Mouse (Mus musculus) spleen, postnatal 4 days (tissue): ENCODE results near the gene Cobl.
A peak's percentile ranks its signal among the peaks of the same experiment; 100 is the strongest.

Experiments
- DNase-seq, 2 experiments: peaks; one replicate each; pipeline ENCODE4 v3.0.0; 2022; ENCODE audit warnings: low spot score in 2 of 2

The Cobl gene

DNA sequence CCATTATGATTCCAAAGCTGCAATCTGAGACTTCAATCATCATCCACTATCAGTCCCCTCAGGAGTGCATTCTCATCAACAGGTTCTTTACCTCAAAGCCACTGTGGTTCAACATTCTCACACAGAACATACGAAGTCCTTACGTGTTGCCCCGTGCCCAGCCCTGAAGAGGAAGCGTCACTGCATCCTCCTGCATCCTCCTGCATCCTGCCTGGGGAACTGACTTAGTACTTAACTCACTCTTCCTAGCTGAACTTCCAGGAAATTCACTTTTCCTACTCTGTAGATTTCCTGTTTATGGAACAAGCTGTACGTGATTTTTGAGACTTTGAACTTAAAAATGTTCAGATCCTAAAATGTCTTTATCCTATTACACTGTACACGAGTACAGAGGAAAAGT, 153.3 kb downstream of the Cobl start:
- no peak for DNase-seq

DNA sequence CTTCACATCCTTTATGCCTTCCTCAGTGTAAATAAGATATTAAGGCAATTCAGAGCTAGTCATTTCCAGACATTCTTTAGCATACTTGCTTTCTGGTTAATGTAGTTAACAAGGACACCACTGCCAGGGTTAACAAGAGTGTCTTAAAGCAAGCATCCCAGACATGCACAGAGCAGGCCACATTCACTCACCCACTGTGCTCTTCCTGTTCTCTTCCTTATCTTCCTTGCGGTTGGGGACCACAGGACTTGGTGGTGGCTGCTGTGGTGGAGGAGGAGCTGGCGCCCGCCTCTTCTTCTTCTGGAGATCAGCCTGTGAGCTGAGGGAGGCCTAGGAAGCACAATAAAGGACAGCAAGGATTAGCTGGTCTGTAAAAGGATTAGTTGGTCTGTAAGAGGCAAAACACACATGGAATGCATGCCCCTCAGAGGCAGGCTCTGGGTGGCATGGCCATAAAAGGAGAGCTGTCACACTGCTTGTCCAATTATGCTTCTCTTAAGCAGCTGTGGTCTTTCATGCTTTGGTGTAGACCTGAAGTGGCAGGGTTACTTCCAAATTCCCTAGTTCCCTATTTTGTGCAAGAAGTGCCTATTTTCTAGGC, 155.2 kb downstream of the Cobl start:
- DNase-seq = no peak

DNA sequence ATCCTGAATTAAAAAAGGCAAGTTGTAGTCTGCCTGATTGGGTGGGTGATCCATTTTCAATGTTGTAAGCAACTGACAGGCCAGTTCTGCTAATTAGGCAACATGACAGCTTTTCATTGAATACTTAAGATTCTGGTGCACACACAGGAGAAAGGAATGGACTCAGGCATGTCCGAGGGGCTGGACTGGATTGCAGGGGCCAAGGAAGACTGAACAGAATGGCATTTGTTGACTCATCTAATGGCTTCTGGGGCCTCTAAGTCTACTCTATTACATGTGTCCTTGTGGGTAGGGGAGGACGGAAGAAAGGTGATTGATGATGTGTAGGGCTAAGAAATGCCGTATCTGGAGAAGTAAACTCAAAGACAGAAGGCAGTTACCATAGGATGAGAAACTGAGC, 159.9 kb downstream of the Cobl start:
- DNase-seq = no peak

DNA sequence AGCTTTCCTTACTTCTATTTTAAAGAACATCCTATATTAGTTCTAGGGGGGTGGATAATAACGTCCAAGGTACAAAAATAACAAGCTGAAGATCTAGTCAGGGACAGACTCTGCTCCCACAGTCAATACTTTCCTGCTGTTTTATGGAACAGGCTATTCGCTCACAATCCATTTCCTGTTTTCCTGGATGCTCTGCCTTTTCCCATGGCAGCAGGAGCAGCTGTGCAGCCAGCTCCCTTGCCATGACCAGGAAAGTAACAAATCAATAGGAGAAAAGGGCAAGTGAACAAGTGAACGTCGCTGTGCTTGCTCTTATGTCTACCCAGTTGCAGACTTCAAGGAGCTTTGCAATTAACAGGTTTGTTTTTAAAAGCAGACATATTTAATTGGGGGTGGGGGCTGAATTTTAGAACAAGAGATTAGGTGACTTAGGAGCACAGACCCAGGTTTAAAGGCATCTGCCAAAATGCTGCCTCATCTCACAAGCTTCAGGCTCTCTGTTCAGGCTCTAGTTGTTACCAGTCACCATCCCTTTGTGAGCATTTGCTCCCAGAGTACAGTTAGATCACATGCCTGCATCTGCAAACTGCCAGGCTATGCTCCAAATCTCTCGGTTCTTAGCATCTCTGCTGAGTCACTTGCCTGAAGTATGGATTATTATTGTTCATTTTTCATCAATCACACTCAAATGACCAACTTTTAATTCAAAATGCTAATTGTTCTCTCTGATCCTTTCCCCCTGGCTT, 164.9 kb downstream of the Cobl start:
- DNase-seq = no peak

DNA sequence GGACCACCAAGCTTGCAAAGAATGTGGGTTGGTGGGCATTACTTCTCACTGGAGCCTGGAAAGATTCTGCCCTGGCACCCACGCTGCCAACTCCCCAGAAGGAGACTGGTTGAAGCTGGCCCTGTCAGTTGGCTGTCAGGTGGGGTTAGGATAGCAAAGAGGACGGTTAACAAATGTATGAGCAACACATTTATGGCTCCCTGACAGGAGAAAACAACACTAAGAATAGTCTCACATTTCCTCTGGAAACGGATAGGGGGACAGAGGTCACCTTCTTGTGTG, 173.2 kb downstream of the Cobl start:
- no peak for DNase-seq

DNA sequence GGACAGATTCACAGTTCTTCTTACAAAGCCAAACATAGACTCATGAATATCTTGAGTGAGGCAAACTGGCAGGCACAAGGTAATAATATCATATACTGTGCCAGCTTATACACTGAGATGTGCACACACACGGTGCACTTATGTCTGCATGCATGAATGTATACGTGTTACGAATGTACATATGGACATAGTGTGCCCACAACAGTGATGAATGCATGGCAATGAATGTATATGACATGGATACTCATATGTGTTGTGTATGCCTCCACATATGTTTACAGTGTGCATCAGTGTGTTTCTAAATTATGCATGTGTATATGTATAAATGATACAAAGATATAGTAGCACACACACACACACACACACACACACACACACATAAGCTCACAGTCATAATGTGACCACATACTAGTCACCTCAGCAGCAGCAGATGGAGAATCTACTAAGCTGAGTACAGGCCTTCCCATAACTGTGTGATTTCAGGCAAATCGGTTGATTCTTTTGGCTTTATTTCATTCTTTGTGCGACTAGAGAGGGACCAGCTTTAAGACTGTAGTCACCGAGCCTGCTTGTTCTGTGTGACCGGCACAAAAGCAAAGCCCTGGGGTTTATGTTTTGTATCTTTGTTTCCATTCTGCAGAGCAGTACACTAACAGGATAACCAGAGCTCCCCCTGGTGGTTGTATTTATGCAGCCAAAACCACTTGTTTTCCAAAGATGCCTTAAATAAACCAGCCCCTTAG, 173.7 kb downstream of the Cobl start:
- peak; percentile 19 to 71 for DNase-seq

DNA sequence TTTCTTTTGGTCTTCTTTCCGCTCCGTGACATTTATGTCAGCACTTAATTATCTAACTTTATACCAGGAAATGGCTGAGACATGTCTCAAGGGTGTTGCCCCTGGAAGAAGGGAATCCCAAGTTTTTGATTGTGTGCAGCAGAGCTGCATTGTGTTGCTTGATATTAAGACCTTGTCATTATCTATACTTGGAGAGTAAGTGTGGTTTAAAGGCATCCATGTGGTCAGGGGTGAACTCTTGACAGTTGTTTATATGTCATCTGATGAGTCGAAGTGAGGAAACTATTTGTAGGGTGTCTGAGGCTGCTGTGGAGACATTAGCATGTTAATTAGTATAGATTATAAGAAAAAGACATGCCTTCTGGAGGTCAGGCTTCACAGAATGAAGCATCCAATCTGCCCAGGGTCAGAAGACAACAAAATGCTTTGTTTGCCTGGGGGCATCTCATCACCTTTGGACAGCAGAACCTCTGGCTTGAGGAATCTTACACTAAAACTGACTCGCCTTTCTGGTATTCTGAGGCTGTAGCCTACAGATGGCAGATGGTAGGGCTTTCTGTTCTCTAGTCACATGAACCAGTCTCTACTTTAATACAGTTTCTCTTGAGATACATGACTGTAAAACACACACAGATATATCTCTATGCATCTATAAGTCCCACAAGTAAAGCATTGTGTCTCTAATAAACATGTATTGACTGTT, 179.3 kb downstream of the Cobl start:
- no peak for DNase-seq

DNA sequence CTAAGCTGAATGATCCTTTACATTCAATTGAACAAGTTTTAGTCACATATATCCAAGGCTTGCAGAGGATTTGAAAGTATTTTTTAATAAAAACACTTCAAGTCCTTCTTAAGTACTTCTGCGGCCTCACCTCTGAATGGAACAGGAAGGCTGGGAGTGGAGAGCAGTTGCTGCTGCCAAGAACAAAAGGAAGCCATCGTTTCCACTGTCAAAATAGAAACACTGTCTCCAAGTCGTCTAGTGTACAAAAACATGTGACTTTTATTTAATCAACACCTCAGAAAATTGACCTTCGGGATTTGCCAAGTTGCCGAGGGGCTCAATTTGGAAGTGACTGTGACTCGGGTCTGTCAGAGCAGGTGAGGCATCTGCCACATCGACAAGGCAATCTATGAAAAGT, 184.0 kb downstream of the Cobl start:
- no peak for DNase-seq

DNA sequence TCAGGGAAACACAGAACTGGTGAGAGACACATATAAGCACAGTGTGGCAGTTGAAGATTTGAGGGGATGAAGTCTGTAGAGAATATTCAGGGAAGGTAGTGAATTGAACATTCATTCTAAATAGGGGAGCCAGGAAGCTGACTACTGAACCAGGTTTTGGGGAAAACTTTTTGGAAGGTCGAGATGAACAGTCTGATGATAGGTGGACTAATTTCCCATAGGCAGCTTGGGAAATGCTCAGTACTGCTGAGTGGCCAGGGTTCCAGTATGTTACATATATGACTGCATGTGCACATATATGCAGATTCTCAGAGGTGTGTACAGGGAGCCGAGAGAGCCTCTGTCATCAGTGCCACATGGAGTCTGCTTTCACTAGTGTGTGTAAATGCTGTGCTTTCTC, 190.5 kb downstream of the Cobl start:
- no peak for DNase-seq

DNA sequence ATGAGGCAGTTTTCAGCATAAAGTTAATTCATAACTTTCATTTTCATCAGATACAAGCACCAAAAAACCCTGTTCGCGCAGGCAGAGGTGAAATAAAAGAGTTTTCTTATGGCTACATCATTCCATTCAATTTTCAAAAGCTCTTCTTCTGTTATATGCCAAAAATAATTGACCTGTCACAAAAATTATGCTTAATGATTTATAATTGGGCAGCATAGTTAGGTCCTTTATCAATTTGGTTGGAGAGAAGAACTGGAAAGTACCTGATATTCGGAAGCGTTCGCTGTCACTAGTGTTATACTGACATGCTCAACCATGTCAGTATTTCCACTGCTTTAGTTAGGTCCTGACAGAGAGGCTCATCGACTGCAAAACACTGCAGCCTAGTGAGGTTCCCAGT, 191.0 kb downstream of the Cobl start:
- DNase-seq = no peak

DNA sequence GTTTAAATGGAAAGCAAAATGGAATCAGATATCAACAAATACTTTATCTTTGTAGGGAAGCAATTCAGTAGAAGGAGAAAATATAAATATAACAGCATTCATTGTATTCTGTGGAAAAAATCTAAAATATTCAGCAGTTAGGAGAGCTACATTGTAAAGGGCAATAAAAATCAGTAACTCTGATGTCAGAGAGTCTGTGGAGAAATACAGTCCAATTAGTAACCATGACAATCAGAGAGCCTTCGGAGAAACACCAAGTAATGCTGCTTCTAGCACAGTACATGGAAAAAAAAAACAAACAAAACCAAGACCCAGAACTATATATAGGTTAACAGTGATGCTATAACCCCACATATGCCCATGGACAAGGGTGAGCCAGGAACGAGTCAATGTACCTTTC, 206.3 kb downstream of the Cobl start:
- no peak for DNase-seq

DNA sequence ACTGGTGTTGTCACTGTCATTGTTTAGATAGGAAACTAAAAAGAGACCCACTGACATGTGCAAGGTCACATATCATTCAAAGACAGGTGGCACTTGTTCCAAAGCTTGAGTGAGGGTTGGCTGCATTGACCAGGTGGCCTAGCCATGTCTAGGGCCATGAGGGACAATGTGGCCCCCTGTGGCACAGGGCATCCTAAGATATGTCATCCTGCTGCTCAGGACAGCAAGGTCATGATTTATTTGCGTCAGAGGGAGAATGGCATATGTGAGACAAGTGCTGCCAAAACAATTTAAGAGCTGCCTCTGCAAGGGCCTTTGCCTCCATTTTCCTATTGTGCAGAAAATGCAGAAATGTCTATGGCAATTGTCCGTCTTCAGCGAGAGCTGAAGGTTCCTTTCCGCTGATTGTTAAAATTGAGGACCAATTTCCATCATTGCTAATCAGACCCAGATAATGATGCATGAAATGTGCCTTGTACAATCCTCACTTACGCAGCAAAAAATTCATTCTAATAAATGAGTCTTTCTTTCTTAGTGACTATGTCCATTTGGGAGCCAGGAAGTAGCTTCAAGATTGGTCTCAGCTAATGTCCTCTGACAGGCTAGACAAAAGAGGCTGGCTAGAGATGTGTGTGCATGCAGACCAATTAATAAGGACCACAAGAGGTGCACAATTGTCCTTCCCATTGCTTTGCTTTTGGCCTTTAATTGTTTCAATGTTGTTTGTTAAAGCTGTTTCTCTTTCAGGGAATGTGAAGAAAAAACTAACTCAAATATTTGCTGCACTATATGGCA, 207.2 kb downstream of the Cobl start:
- no peak for DNase-seq

DNA sequence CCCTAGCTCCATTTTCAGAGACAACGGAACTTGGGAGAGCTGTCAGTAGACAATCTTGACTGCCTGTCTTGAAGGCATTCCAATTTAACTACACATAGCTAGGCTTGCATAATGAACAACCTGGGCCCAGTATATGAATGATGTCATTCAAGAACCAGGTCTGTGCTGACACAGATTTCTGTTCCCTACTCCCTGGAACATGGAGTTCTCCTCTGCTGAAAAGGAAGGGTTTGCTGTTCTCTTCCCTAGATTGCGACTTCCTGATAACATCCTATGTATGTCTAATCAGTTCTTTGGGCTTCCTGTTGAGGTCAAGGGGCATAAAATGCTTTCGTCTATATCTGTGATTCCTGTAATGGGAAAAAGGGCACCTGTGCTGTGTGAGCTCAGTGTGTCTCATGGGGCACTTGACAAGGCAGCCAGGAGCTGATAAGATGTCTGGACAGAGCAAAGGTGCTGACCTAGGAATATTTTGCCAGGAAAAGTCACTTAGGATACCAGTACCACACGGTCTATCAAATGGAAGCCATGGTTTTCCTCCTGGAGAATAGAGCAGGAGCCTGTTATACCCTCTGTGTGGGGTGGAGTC, 219.3 kb downstream of the Cobl start:
- DNase-seq = no peak

DNA sequence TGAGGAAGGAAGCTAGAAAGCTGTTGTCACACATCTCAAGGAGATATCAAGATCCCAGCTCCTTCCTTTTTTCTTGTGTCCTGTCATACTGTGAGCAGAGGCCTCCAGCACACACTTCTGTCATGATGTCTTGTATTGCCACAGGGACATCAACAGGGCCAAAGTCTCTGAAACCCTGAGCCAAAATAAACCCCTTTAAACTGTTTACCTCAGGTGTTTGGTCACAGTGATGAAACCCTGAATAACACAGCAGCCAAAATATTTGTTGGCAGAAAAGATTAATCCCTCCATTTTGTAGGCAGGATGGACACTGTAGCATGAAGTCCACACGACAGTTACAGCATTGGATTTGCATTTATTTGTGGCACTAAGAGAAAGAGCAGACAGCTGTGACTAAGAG, 228.4 kb downstream of the Cobl start:
- DNase-seq = no peak

DNA sequence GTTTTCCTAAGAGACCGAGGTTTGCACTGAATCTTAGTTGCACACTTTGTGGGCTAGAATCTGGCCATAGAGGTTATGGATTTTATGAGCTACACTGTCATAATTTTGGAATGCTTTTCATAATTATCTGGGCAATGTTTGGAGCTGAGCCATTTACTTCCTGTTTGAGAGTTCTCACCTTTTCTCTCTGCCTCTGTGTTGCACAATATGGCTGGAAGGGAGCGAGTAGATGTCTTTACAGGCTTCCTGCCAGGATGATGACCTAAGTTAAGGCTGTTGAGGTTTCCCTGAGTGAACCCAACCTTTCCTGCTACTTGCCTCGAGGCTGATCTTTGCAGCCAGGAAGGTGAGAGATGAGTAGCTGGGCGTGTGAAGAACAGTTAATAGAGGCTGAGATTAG, 229.9 kb downstream of the Cobl start:
- no peak for DNase-seq

DNA sequence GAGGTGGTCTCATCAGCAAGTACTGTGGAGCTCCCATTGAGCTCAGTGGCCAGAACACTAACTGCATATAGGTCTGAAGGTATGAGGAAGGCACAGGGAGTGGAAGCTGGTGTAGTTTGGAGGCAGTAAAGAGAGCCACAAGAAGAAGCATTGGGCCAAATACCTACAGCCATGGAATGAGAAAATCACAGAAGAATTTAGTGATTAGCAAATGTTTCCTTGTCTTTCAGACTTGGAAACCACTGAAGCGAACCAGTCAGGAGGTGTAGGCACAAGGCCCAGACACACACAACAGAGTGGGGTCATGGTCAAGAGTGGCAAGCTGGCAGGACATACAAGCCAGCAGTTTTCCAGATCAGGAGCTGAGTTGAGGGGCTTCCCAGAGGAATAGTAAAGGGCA, 230.6 kb downstream of the Cobl start:
- DNase-seq = no peak

DNA sequence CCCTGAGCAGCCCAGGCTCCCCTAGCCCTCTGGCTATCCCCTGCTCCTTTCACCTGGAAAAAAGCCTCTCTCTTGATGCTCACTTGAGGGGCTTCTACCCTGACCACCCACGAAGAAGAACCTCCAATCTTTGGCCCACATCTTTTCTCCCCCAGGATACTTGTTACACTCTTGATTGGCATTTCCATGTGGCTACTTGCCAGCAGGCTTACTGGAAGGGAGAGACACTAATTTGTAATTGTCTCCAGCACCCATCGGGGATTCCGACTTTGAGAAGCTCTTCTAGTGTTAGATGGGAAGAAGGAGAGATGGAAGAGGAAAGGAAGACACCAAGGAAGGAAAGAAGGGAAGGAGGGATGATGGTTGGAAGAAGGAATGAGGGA, 232.0 kb downstream of the Cobl start:
- DNase-seq = no peak

DNA sequence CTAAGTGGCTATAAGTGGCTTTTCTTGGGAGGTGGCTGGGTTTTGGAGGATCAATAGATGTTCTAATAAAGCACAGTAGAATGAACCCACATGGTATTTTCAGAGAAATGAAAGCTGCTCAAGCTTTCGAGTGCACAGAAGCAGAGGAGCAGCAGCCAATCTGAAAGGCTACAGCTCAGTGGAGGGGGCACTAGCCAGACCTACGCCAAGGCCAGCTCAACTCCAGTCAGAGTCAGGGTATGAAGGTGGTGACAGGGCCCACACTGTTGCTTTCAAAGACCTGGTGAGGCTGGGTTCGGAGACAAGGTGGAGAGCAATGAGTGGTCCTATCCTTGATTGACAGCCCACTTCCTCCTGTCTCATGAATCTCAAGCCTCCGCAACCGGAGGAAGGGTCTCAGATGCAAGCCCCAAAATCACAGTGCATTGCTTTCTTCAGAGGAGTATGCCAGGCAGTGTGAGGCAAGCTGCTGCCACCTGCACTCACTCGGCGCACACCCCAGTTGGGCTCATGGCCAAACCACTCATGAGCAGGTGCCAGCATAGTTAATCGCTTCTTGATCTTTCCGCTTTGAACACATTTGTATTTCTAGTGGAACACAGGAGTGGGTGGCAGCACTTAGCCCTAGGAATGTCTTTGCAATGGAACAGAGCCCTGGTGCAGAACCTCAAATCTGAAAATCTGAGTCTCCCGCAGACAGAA, 232.6 kb downstream of the Cobl start:
- no peak for DNase-seq

DNA sequence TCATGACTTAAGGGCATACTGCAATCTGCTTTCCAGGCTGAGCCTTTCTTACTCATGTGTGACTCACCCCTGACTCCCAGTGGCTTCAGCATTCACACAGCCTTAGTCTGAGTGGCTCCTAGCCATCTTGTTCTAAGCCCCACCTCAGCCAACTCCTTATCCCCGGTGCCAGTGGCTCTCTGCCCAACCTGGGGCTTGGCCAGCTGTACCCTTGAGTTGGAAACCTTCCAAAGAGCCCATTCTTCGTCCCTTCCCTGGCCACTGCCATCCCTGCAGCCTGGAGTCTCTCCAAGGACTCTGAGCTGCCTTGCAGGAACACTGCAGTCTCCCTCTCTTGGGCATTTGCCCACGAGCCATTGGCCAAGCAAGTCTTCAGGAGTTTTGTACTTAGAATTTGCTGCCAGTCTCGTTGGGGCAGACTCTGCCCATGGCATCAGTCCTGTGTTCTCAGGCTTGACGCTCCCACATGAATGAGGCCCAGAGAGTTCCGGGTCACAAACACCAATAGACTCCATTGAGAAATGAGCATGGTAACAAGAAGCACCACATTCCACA, 233.2 kb downstream of the Cobl start:
- no peak for DNase-seq

DNA sequence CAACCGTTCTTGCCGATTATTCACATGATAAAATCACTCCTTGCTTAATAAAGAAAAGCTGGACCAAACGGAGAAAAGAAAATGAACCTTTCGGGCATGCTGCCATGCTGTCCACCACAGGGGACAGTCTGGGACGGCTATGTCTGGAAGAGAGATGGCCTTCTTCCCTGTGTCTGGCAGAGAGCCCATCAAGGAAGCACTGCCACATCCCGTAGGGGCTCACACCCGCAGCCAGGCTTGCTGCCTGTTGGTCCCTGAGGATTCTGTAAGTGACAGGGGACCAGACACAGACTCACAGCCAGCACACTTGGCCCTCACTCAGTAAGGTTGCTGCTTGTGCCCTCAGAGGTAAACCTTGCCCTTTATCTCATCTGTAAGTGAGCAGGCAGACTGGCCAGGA, 235.3 kb downstream of the Cobl start:
- no peak for DNase-seq

DNA sequence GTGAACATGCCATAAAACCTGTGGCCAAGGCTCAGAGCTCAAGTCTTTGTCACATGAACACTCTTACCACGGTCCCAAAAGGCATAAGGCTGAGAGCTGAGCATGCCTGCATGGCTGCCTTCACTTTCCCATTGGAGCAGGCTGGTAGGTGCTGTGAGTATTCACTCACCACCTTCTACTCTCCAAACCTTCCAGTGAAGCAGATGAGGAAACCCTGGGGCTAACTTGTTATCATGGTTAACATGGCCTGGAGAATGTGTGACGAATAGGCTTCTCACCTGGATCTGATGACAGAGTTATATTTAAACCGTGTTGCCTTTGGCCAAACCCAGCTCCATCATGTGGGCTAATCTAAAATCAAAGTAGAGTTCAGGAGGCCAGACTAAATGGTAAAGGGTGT, 237.4 kb downstream of the Cobl start:
- no peak for DNase-seq
